Mouse (Mus musculus) layer of hippocampus, postnatal 25 days (tissue): ENCODE data around the gene Slc5a10. TPM values are rescaled to one million over a fixed set of nuclear protein-coding genes. Genes with fewer than 3 reads are reported as not detected.
"Not testable (repeated sequence)": the region's sequence is repeated elsewhere in the genome, so short reads cannot be mapped to it uniquely, and the experiment has no call there.

Source experiments
- DNase-seq, 2 experiments: peaks; one replicate each; pipeline ENCODE4 v3.0.0; 2022; ENCODE audit warnings: mixed read lengths in 2 of 2, low spot score in 1 of 2; ENCODE audit errors: extremely low spot score in 1 of 2
- total RNA-seq, 2 experiments: library from RNA; stranded (reverse); gene quantifications; 2 replicates each; pipeline ENCODE4 v1.2.3; 2021

Gene Slc5a10
- total RNA-seq, 2 experiments from 2014 or later: 0.38 to 0.62 TPM

DNA sequence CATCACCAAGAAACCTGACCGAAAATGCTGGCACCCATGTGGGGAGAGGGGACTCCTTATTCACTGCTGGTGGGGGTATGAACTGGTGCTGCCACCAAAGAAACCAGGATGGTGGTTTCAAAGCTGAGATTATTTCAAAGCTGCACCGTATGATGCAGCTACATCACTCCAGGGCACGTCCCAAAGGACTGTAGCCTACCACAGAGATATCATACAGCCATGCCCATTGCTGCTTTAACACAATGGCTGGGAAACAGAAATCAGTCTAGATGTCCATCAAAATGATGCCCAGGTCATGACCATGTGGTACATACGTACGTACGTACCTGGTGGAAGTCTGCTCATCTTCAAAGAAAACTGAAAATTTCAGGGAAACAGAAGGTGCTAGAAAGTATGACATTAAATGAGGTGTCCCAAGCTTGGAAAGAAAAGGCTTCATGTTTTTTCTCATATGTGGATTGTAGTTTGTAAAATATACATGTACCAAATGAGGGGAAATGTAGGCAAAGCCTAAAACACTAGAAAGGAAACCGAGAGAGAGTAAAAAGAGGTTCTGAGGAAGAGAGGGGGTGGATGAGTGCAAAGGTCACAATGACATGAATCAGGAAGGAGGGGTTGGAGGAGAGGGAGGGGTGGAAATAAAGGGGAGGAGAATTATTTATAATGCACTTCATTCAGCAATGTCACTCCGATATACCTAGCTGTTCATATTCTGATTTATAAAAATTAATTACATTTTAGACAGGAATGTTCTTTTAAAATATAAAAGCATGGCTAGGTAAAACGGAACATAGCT lies 70.0 kb downstream of the Slc5a10 start:
- DNase-seq: no peak

- DNase-seq: no peak
These were observed 71.0 kb downstream of the Slc5a10 start for GRCm38 (mm10) chr11:61649626-61650025.

DNA sequence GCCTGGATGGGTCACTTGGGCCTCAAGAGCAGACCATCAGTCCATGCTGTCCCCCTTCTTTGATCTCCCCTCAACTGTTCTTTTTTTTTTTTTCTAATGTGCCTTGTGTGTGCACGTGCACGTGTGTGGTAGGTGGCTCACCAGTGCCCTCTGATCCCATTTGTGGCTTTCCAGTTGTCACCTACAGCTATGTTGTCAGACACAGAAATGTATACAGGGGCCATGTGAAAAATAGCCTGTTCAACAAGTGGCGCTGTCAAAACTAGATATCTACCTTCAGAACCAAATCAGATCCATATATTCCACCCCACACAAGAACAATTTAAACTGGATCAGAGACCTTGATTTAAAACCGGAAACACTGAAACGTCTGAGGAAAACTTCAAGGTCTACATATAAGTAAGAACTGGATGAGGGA lies 71.5 kb downstream of the Slc5a10 start:
- DNase-seq: no peak

- DNase-seq: peak in 1 of 2 experiments; percentile 27
These were observed 71.9 kb downstream of the Slc5a10 start for GRCm38 (mm10) chr11:61648749-61649115.

DNA sequence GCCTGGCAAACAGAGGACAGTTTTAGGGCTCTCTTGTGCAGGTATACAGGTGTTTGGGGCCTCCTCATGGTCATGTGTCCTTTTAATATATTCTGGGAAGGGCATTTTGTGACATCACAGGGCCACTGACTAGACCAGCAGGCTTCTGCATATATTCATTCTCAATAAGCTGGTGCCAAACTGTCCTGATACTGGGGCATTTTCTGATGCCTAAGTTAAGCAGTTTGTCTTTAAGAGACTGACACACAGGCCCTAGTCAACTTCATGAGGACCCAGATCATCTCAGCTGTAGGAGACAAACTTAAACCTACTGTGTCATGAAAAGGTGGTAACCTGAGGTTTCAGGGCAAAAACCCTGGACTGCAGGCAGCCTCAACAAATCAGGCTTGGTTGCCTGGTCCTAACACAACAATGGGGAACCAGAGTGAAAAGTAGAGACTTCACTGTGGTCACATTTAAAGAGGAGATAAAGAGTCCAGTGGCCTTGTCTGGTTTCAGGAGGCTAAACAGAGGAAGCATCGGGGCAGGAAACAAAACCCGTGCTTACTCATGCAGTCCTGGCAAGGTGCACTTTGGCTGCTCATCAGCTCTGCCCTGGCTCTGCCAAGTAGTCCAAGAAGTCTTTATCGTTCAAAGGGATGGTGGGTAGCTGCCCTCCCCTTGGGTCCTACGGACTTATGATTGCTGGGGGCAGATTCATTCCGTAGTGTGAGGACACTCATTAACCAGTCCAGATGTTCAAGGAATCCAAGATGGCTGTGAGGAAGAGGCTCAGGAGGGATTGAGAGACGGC lies 72.5 kb downstream of the Slc5a10 start:
- DNase-seq: no peak

DNA sequence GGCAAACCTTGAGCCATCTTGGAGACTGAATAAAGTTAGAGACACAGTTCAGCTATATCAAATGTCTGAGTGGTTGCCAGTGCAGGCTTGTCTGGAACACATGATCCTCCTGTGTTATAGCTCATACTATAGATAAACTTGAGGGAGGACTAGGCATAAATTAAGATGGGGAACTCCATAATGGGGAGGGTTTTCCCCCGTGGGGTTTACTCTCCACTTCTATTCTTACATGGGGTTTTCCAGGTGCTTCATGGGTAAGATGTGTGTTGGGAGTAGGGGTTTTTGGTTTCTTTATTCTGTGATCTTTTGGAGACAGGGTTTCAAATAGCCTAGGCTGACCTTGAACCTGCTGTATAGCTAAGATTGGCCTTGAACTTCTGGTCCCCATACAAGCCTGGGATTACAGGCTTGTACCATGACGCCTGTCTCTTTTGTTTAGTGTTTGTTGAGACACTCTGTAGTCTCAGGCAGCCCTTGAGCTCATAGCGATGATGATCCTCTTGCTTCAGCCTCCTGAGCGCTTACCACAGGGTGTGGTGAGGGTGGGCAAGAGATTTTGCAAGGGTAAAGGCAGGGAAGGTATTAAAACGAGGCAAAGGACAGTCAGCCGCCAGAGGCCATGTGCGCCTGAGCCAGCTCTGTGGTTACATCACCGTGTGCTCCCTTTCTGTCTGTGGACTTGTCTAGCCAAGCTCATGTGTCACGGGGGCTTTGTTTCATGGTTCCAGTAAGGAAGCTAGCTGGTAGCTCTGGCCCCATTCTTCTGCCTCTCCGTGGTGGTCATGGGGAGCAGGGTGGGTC lies 73.3 kb downstream of the Slc5a10 start:
- no peak for DNase-seq

GRCm38 (mm10) chr11:61646499-61647039 lies 74.1 kb downstream of the Slc5a10 start:
- DNase-seq: no peak

GRCm38 (mm10) chr11:61645357-61645857 lies 75.2 kb downstream of the Slc5a10 start:
- no peak for DNase-seq

- DNase-seq: peak; percentile 37 to 49
These were observed 75.9 kb downstream of the Slc5a10 start for GRCm38 (mm10) chr11:61644576-61645326.

- no peak for DNase-seq
These were observed 77.3 kb downstream of the Slc5a10 start for GRCm38 (mm10) chr11:61643184-61643961.

DNA sequence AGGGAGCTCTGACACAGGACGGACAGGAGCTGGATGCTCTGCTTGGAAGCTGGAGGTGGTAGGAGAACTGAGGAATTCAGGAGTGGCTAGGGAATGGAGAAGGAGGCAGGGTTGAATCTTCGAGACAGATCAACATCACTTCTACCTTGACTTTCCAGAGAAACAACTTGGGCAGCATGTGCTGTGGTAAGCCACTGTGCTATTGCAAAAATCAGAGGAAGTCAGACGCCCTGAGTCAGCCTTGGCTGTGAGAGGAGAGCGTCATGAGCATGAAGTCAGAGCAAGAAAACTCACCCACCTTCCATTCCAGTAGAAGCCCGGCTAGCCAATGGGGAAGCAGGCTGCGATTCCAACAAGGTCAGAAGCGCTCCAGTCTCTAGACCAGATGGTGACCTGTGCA lies 78.5 kb downstream of the Slc5a10 start:
- DNase-seq: no peak

DNA sequence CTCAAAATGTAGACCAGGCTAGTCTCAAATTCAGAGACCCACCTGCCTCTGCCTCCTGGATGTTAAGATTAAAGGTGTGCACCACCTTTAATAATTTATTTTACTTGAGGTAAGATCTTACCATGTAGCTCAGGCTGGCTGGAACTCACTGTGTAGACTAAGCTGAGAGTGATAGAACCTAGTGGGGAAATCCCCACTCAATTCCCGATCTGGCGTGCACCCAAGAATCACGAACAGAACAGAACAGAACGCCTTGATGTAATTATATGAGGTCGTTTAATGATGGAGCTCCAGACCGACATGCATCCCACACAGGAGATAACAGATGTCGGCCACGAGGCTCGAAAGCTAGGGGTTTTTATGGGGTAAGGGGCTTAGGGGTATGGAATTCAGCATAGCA lies 80.0 kb downstream of the Slc5a10 start:
- DNase-seq: not testable (repeated sequence)

GRCm38 (mm10) chr11:61639601-61640177 lies 80.9 kb downstream of the Slc5a10 start:
- DNase-seq: no peak

DNA sequence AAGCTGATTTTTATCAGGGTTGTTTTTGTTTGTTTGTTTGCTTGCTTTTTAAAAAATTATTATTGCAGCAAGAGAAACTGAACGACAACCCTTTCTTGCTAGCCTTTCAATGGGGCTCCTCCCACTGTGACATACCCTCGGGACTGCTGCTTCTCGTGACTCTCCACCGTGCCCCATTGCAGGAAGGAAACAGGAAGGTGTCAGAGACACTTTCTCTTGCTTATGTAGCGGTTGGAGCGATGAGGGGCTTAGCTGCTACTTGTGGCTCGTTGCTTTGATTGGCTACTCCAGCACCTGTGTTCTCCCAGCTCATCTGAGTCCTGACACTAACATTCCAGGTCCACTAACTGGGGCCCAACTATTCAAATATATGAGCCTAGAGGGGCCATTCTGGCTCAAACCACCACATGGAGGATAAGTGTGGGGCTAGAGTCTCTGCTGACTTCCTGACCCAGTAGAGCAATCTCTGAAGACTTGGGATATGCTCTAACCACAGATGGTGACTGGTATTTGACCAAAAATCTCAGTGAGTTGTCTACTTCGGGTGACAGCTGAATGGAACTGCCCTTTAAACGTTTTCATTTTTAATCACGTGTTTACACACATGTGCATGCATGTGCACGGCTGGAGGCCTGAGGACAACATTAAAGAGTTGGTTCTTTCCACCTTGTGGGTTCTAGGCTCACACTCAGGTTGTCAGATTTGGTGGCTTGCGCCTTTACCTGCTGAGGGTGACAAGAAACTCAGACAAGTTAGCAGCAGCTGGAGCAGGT lies 81.7 kb downstream of the Slc5a10 start:
- no peak for DNase-seq

- no peak for DNase-seq
These were observed 82.8 kb downstream of the Slc5a10 start for GRCm38 (mm10) chr11:61637856-61638255.

DNA sequence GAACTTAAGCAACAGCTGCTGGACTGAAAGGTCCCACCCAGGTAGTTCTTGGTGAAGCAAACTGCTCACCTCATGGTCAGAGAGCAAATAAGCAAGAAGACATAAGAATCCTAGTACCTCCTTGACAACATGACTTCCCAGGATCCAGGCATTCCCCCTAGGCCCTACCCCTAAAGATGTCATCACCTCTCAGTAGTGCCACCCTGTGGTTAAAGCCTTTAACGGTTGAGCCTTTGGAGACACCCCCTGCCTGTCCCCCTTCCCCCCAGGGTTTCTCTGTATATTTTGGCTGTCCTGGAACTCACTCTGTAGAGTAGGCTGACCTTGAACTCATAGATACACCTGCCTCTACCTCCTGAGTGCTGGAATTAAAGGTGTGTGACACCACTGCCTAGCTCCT lies 83.2 kb downstream of the Slc5a10 start:
- DNase-seq: no peak

DNA sequence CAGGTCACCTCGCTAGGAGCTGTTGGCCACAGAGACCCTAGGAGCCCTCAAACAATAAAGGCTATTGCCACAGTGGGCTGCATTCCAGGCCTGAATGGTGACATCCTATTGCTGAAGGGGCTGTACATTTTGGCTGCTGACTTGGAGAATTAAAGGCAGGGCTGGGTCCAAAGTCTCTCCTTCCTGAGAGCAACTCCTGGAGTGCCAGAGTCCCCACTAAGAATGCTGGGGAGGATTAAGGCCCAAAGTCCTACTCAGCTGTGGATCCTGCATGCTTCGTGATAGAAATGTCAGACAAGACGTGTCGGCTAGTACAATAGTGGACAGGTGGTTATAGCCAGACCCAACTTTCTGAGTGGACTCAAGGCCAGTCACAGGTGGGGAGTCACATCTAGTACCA lies 84.3 kb downstream of the Slc5a10 start:
- not testable (repeated sequence) for DNase-seq

DNA sequence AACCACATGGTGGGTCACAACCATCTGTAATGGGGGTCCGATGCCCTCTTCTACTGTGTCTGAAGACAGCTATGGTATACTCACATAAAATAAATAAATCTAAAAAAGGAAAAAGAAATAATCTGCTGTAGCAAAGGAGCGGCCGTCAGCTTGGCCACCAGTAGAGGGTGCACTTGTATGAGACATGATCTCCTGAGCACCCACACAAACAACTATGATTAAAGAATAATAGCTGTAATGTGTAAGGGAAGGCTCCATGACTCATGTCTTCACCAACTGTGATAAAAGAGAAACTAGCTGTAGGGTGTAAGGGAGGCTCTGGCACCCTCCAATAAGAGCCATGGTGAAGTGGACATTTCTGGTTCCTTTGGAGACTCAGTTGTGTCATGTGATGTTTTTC lies 91.0 kb downstream of the Slc5a10 start:
- no peak for DNase-seq
